Mouse (Mus musculus): ENCODE data around the gene Nab1.

GRCm38 (mm10) chr1:52465830-52466229 lies 34.6 kb downstream of the Nab1 start:
- TF ChIP-seq CTCF (conservative IDR thresholded peaks at IDR 0.05; ENCODE audit: insufficient read depth, insufficient read length, low read depth, low read length): no peak
- TF ChIP-seq POLR2A (IDR thresholded peaks at IDR 0.05; ENCODE audit: low read depth, low read length): no peak

Data from kidney, adult 2 months (tissue).